Comparison of ENCODE assay signal across 8 mouse cellular contexts in genomic region chr11:117936202-117936601, GRCm38 (mm10). TPM values are rescaled to one million over a fixed set of nuclear protein-coding genes. Genes with fewer than 3 reads are reported as not detected.
DNase-seq lines count a peak whose midpoint lies in the region; ATAC-seq lines count a peak whose summit lies in the region.
"Had no signal": no experiment of that assay in that cellular context is flagged by ENCODE, and none has a peak within 500 bp of the region (broad histone marks: within the 10 kb centered on the region; RNA-seq: fewer than 3 reads in every experiment).

No protein-coding gene starts in this region.

- WGBS in heart, embryonic 14.5 days = 20% methylated on average over 8 of the region's 8 CpGs
- 25% methylated on average over 8 of the region's 8 CpGs for WGBS in stomach, embryonic 15.5 days

- H3K36me3 ChIP-seq in heart, embryonic 14.5 days (ENCODE audit: control insufficient read depth, insufficient read depth, low read length) = no peaks in the 10 kb centered on the region
- H3K36me3 ChIP-seq in stomach, embryonic 15.5 days = no peaks in the 10 kb centered on the region
- H3K36me3 ChIP-seq: neural tube, embryonic 12.5 days had no signal

- DNase-seq in ES-CJ7 (ENCODE audit: low read depth, low spot score) (peak; percentile 54), liver (peak; percentile 50)
- DNase-seq in adrenal gland, postnatal 36 days = peak; percentile 58 to 69
- no peak for DNase-seq in right cerebral cortex, postnatal 10 days (ENCODE audit: low spot score in 2 of 2)

- no peak overlapping the region for H3K4me3 ChIP-seq in heart, embryonic 14.5 days (ENCODE audit: control insufficient read depth in 1 of 2, insufficient read depth in 1 of 2, low read depth in 1 of 2, low read length in 2 of 2)
- no peak overlapping the region for H3K4me3 ChIP-seq in stomach, embryonic 15.5 days (replicated peaks)
- H3K4me3 ChIP-seq: neural tube, embryonic 12.5 days had no signal

- H3K27me3 ChIP-seq in heart, embryonic 14.5 days (ENCODE audit: control insufficient read depth, insufficient read depth, low read length) = peaks cover 8% of the 10 kb centered on the region; the same call in 1 of the 2 replicates
- no peaks in the 10 kb centered on the region for H3K27me3 ChIP-seq in stomach, embryonic 15.5 days (replicated peaks)

- H3K27ac ChIP-seq in heart, embryonic 14.5 days (replicated peaks in 1 of 2; ENCODE audit: control insufficient read depth in 1 of 2, insufficient read depth in 1 of 2, low read depth in 2 of 2, low read length in 2 of 2) = peak overlapping the region; percentile 49 to 65
- H3K27ac ChIP-seq in stomach, embryonic 15.5 days = peak overlapping the region; percentile 48
- H3K27ac ChIP-seq: neural tube, embryonic 12.5 days had no signal

- peaks cover 49 to 62% of the 10 kb centered on the region in 2 experiments for H3K4me1 ChIP-seq in heart, embryonic 14.5 days (ENCODE audit: control insufficient read depth in 2 of 2, insufficient read depth in 2 of 2, low read length in 2 of 2)
- H3K4me1 ChIP-seq in stomach, embryonic 15.5 days = peaks cover 66% of the 10 kb centered on the region

- H3K9ac ChIP-seq in heart, embryonic 14.5 days (ENCODE audit: low read length) = 0 out of 2 replicates have a peak overlapping the region, but pooled peaks have one; percentile 21
- no peak overlapping the region for H3K9ac ChIP-seq in stomach, embryonic 15.5 days
- H3K9ac ChIP-seq: neural tube, embryonic 12.5 days had no signal

- no peaks in the 10 kb centered on the region for H3K9me3 ChIP-seq in heart, embryonic 14.5 days (ENCODE audit: control insufficient read depth, low read length)
- H3K9me3 ChIP-seq in stomach, embryonic 15.5 days = no peaks in the 10 kb centered on the region
- H3K9me3 ChIP-seq: neural tube, embryonic 12.5 days had no signal

- peak; percentile 54; the same call in 1 of the 2 replicates for ATAC-seq in heart, embryonic 14.5 days (ENCODE audit: insufficient number of reproducible peaks, insufficient read depth, low FRiP score, low read depth)
- ATAC-seq in stomach, embryonic 15.5 days (ENCODE audit: insufficient read depth, low FRiP score, low read depth) = no peak
- ATAC-seq in inflammation-experienced regulatory T-cells, adult 6 months = no peak

- H3K4me2 ChIP-seq in heart, embryonic 14.5 days (ENCODE audit: low read length) = peak overlapping the region; percentile 9
- no peak overlapping the region for H3K4me2 ChIP-seq in stomach, embryonic 15.5 days
- H3K4me2 ChIP-seq: neural tube, embryonic 12.5 days had no signal

RNA-seq across cellular contexts. Expression of gene Socs3, which starts 33.6 kb away (rescaled TPM):
- 10 to 100 TPM in 1 of 2 experiments, 1 to 10 TPM in 1; 6.6 to 17.5 TPM for total RNA-seq in adrenal gland, postnatal 36 days (2021)
- polyA plus RNA-seq in heart, embryonic 14.5 days (2014; fragmentation: Nextera tagmentation; extraction: Ambion mirVana) = 2.0 and 2.3 TPM in 2 replicates
- 16.0 and 18.5 TPM in 2 replicates for polyA plus RNA-seq in stomach, embryonic 15.5 days (2015; fragmentation: Nextera tagmentation; extraction: Ambion mirVana)
- polyA plus RNA-seq in inflammation-experienced regulatory T-cells, adult 6 months (2017; shearing (Covaris generic)) = 10 to 100 TPM; 21.7 to 47.4 (median 28.6) TPM

RNA-seq across cellular contexts. Expression of gene Pgs1, which starts 49.9 kb away (rescaled TPM):
- total RNA-seq in adrenal gland, postnatal 36 days (2021) = 10 to 100 TPM; 54.7 to 58.7 TPM
- polyA plus RNA-seq in heart, embryonic 14.5 days (2014; fragmentation: Nextera tagmentation; extraction: Ambion mirVana) = 23.1 TPM in 2 replicates
- polyA plus RNA-seq in stomach, embryonic 15.5 days (2015; fragmentation: Nextera tagmentation; extraction: Ambion mirVana) = 31.7 and 34.6 TPM in 2 replicates
- 10 to 100 TPM; 26.4 to 38.4 (median 36.7) TPM for polyA plus RNA-seq in inflammation-experienced regulatory T-cells, adult 6 months (2017; shearing (Covaris generic))

Comparison
In these comparisons a context has a peak if more than half of its experiments do, and no peak if none do; other contexts are left out.
1. DNase-seq: peak in ES-CJ7 (single experiment), adrenal gland, postnatal 36 days (2 of 2) and liver (single experiment); none in right cerebral cortex, postnatal 10 days (0 of 2).